Mouse (Mus musculus) forebrain, embryonic 11.5 days (tissue): ENCODE measurements around the gene Yy1. TPM values are rescaled to one million over a fixed set of nuclear protein-coding genes. Genes with fewer than 3 reads are reported as not detected.
A peak's percentile ranks its signal among the peaks of the same experiment; 100 is the strongest.

ENCODE experiments used
- ATAC-seq: fragments of 200-750 bp; cut with Nextera tagmentation; replicated peaks from 2 replicates; pipeline ENCODE4 v1.8.0; 2017; ENCODE audit warnings: moderate TSS enrichment; ENCODE audit not compliant: low FRiP score
- DNase-seq: peaks from one replicate; pipeline ENCODE4 v3.0.0-alpha.2; 2017; ENCODE audit warnings: low spot score
- H3K27ac ChIP-seq: fragments of 300-500 bp; sonication (generic); 2 replicates; pipeline ENCODE4 v1.5.1; 2014; ENCODE audit warnings: low read depth, low read length
- H3K27me3 ChIP-seq: fragments of 300-500 bp; sonication (generic); 2 replicates; pipeline ENCODE4 v1.6.1; 2014; ENCODE audit warnings: mild to moderate bottlenecking, low read length, mixed read lengths; ENCODE audit not compliant: control insufficient read depth, insufficient read depth
- H3K36me3 ChIP-seq: fragments of 300-500 bp; sonication (generic); 2 replicates; pipeline ENCODE4 v1.6.1; 2014; ENCODE audit warnings: mild to moderate bottlenecking, low read length, moderate library complexity, mixed read lengths; ENCODE audit not compliant: control insufficient read depth, insufficient read depth
- H3K4me1 ChIP-seq: fragments of 300-500 bp; sonication (generic); replicated peaks from 2 replicates; pipeline ENCODE4 v1.6.1; 2014; ENCODE audit warnings: low read length, mixed read lengths; ENCODE audit not compliant: control insufficient read depth, insufficient read depth
- H3K4me2 ChIP-seq: fragments of 300-500 bp; sonication (generic); 2 replicates; pipeline ENCODE4 v1.6.1; 2014; ENCODE audit warnings: low read depth, mild to moderate bottlenecking, low read length, moderate library complexity, mixed read lengths; ENCODE audit not compliant: severe bottlenecking
- H3K4me3 ChIP-seq: fragments of 300-500 bp; sonication (generic); 2 replicates; pipeline ENCODE4 v1.5.1; 2014; ENCODE audit warnings: low read depth, low read length
- H3K9ac ChIP-seq: fragments of 300-500 bp; sonication (generic); 2 replicates; pipeline ENCODE4 v1.6.1; 2014; ENCODE audit warnings: low read length
- H3K9me3 ChIP-seq: fragments of 300-500 bp; sonication (generic); 2 replicates; pipeline ENCODE4 v1.6.1; 2016; ENCODE audit warnings: low read length, mixed read lengths; ENCODE audit not compliant: control insufficient read depth
- WGBS: fragments of 180-500 bp; shearing (Covaris S2); extraction: QIAGEN DNeasy Blood & Tissue Kit; methylation state at CpG from one replicate; pipeline ENCODE4 v1.1.7; 2014; 5-methylcytosine and 5-hydroxymethylcytosine counted together
- polyA plus RNA-seq: library from polyadenylated mRNA; unstranded; fragments of >200 nt; fragmentation: Nextera tagmentation; extraction: Ambion mirVana; gene quantifications from 2 replicates; pipeline ENCODE4 v1.2.1, GENCODE M21; 2014

The Yy1 gene
- polyA plus RNA-seq = 20.8 and 22.1 TPM in 2 replicates

DNA sequence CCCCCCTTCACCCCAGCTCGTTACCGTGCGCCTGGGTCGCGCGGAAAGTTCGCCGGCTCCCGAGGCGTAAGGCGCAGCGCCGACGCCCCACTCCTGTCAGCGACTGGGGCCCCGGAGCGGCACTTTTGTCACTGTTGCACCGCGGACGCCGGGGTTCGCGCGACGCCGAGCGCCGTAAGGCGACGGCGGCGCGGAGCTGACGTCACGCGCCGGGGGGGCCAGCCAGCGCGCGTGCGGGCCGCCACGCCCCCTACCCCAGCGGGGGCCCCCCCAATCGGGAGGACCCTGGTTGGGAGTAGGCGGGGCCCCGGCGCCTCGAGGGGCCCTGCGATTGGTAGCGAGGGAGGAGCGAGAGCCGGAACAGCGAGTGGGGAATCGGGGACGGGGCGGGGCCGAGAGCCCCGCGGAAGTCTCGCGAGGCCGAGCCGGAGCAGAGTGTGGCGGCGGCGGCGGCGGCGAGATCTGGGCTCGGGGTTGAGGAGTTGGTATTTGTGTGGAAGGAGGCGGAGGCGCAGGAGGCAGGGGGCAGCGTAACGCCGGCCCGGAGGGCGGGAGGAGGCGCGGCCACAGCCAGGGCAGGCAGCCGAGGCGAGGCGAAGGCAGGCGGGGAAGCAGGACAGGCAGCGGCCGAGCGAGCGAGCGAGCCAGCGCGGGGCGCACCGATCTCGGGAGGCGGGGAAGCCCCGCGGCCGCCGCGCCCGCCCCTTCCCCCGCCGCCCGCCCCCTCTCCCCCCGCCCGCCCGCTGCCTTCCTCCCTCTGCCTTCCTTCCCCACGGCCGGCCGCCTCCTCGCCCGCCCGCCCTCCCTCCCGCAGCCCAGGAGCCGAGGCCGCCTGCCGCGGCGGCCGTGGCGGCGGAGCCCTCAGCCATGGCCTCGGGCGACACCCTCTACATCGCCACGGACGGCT lies at the start of gene Yy1:
TSS of gene Yy1 (plus strand) at position 428 of the 907 bp plus-strand sequence.
- ATAC-seq (peak; percentile 93), DNase-seq (peak; percentile 100)
- Histone ChIP-seq H3K36me3 (no peaks in the 10 kb centered on the region), H3K9ac (peak within 1 kb of the TSS; percentile 89), H3K27me3 (no peaks in the 10 kb centered on the region), H3K4me2 (peak within 1 kb of the TSS; percentile 53), H3K4me3 (peak within 1 kb of the TSS; percentile 100), H3K4me1 (peaks cover 6% of the 10 kb centered on the region; the same call in 1 of the 2 replicates), H3K9me3 (no peaks in the 10 kb centered on the region), H3K27ac (peak within 1 kb of the TSS; percentile 97)
- WGBS = under 1% methylated on average over 89 of the region's 127 CpGs

GRCm38 (mm10) chr12:108745990-108746389 lies 46.8 kb upstream of the Yy1 start:
- Histone ChIP-seq H3K9ac (no peak overlapping the region), H3K36me3 (no peaks in the 10 kb centered on the region), H3K9me3 (no peaks in the 10 kb centered on the region), H3K4me3 (no peak overlapping the region), H3K27me3 (no peaks in the 10 kb centered on the region), H3K4me1 (no peaks in the 10 kb centered on the region), H3K4me2 (no peak overlapping the region), H3K27ac (no peak overlapping the region)
- DNase-seq = peak; percentile 9
- ATAC-seq = no peak

- Histone ChIP-seq H3K27ac (no peak overlapping the region), H3K4me1 (0 out of 2 replicates have a peak, but pooled peaks cover 4% of the 10 kb centered on the region), H3K4me3 (no peak overlapping the region), H3K9ac (no peak overlapping the region), H3K4me2 (no peak overlapping the region), H3K36me3 (no peaks in the 10 kb centered on the region), H3K27me3 (no peaks in the 10 kb centered on the region), H3K9me3 (no peaks in the 10 kb centered on the region)
- no peak for DNase-seq
- WGBS = 55% methylated on average over 6 of the region's 6 CpGs
- no peak for ATAC-seq
Measured at GRCm38 (mm10) chr12:108749019-108749418, 43.8 kb upstream of the Yy1 start.

DNA sequence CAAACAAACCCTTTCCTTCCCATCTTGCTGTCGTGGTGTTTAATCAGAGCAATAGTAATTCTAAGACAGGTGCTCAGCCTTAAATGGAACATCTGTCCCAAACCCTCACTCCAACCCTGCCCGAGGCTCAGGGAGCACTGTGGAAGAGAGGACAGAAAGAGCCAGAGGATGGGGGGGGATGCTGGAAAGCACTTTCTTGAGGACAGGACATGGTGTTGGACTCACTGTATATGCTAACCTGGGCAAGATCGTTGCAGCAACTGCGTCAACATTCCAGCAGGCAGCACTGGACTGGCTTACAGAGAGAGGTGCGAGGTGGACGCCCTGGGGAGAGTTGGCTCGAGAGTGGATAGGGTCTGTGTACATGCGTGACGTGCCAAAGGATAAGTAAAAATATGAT lies 43.3 kb upstream of the Yy1 start:
- Histone ChIP-seq H3K27me3 (no peaks in the 10 kb centered on the region), H3K27ac (no peak overlapping the region), H3K4me3 (no peak overlapping the region), H3K4me1 (0 out of 2 replicates have a peak, but pooled peaks cover 4% of the 10 kb centered on the region), H3K9me3 (no peaks in the 10 kb centered on the region), H3K36me3 (no peaks in the 10 kb centered on the region), H3K4me2 (no peak overlapping the region), H3K9ac (no peak overlapping the region)
- ATAC-seq = no peak
- no peak for DNase-seq
- 88% methylated on average over 9 of the region's 9 CpGs for WGBS

GRCm38 (mm10) chr12:108750226-108750625 lies 42.5 kb upstream of the Yy1 start:
- H3K4me3 ChIP-seq = no peak overlapping the region
- 0 out of 2 replicates have a peak, but pooled peaks cover 4% of the 10 kb centered on the region for H3K4me1 ChIP-seq
- DNase-seq (no peak), ATAC-seq (no peak)
- no peaks in the 10 kb centered on the region for H3K9me3 ChIP-seq
- H3K9ac ChIP-seq = no peak overlapping the region
- WGBS = 85% methylated on average over 3 of the region's 3 CpGs
- no peak overlapping the region for H3K27ac ChIP-seq
- no peak overlapping the region for H3K4me2 ChIP-seq
- H3K36me3 ChIP-seq = no peaks in the 10 kb centered on the region
- no peaks in the 10 kb centered on the region for H3K27me3 ChIP-seq

GRCm38 (mm10) chr12:108751790-108752189 lies 41.0 kb upstream of the Yy1 start:
- Histone ChIP-seq H3K4me1 (0 out of 2 replicates have a peak, but pooled peaks cover 4% of the 10 kb centered on the region), H3K9ac (no peak overlapping the region), H3K27ac (no peak overlapping the region), H3K36me3 (no peaks in the 10 kb centered on the region), H3K4me3 (no peak overlapping the region), H3K4me2 (no peak overlapping the region), H3K9me3 (no peaks in the 10 kb centered on the region), H3K27me3 (no peaks in the 10 kb centered on the region)
- DNase-seq (no peak), ATAC-seq (no peak)
- 59% methylated on average over 9 of the region's 9 CpGs for WGBS

GRCm38 (mm10) chr12:108755141-108755540 lies 37.6 kb upstream of the Yy1 start:
- DNase-seq = no peak
- no peak overlapping the region for H3K27ac ChIP-seq
- H3K27me3 ChIP-seq = no peaks in the 10 kb centered on the region
- no peak overlapping the region for H3K4me3 ChIP-seq
- H3K4me1 ChIP-seq = peaks cover 7% of the 10 kb centered on the region; the same call in 1 of the 2 replicates
- no peak for ATAC-seq
- 83% methylated on average over 21 of the region's 21 CpGs for WGBS
- H3K4me2 ChIP-seq = no peak overlapping the region
- no peaks in the 10 kb centered on the region for H3K9me3 ChIP-seq
- no peaks in the 10 kb centered on the region for H3K36me3 ChIP-seq
- H3K9ac ChIP-seq = no peak overlapping the region

DNA sequence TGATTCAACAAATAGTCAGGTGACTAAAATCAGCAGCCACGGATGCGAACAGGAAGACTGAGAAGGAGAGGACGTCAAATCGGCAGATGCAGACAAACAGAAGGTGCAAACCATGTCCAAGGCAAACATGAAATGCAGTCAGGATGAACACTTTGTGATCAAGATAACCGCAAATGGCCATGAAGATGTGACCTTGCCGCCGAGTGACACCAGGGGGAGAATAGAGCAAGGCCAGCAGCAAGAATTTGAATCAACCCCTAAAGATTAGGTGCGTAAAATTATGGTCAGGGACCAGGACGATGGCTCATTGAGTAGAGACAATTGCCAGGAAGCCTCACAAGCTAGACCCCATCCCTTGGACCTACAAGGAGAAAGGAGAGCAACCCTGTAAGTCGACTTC lies 36.2 kb upstream of the Yy1 start:
- Histone ChIP-seq H3K27me3 (no peaks in the 10 kb centered on the region), H3K4me2 (no peak overlapping the region), H3K4me3 (no peak overlapping the region), H3K27ac (no peak overlapping the region), H3K9ac (no peak overlapping the region), H3K4me1 (peaks cover 7% of the 10 kb centered on the region; the same call in 1 of the 2 replicates), H3K9me3 (no peaks in the 10 kb centered on the region), H3K36me3 (no peaks in the 10 kb centered on the region)
- 89% methylated on average over 10 of the region's 10 CpGs for WGBS
- ATAC-seq (no peak), DNase-seq (no peak)
